Mouse (Mus musculus) liver, postnatal 0 days (tissue): ENCODE measurements at regions not wholly inside any gene's neighbourhood (a gene's known extent, or its start where the extent isn't known, plus 50 kb on each side); places are given as distances from the start of the nearest gene placed in this dataset.

Experiments used
- CTCF ChIP-seq: sonication (generic); IDR thresholded peaks from 2 replicates; pipeline ENCODE4 v1.5.1; 2016; ENCODE audit warnings: antibody characterized with exemption, low read depth
- EP300 ChIP-seq: IDR thresholded peaks from 2 replicates; pipeline ENCODE4 v1.6.1; 2016; ENCODE audit warnings: antibody characterized with exemption, low read depth, mild to moderate bottlenecking

GRCm38 (mm10) chr2:72616412-72616811 lies 140.5 kb downstream of the Cdca7 start:
- TF ChIP-seq CTCF: no peak
- peak; percentile 53; the same call in 1 of the 2 replicates for TF ChIP-seq EP300
